ENCODE assay signal across 10 mouse cellular contexts in genomic region chr7:139300423-139300822, GRCm38 (mm10). TPM values are rescaled to one million over a fixed set of nuclear protein-coding genes. Genes with fewer than 3 reads are reported as not detected.
DNase-seq lines count a peak whose midpoint lies in the region; ATAC-seq lines count a peak whose summit lies in the region.
"Had no signal": no experiment of that assay in that cellular context is flagged by ENCODE, and none has a peak within 500 bp of the region (broad histone marks: within the 10 kb centered on the region; RNA-seq: fewer than 3 reads in every experiment).

No protein-coding gene starts in this region.

- no peak for ATAC-seq in frontal cortex, adult (ENCODE audit: low TSS enrichment)
- ATAC-seq in activated CD4-positive, CD25-positive, alpha-beta regulatory T cell, adult 4 months, result no peak

- DNase-seq in frontal cortex, postnatal 10 days (ENCODE audit: low spot score in 2 of 2), result peak; percentile 49 to 71
- DNase-seq in left cerebral cortex, adult 11 months (ENCODE audit: low spot score), result peak; percentile 70
- no peak for DNase-seq in left cerebral cortex, adult 18-20 months (ENCODE audit: low spot score in 2 of 2)
- DNase-seq in cerebellum, adult 9-11 months, result peak; percentile 94
- peak; percentile 48 for DNase-seq in right cerebral cortex, postnatal 4 days
- no peak for DNase-seq in thymus, postnatal 36 days
- DNase-seq: heart, adult 11 months; thymus, postnatal 4 days had no signal

RNA-seq across cellular contexts. Expression of gene Pwwp2b, which starts 52.1 kb away (rescaled TPM):
- total RNA-seq in left cerebral cortex, adult 18-20 months (2021), result 10 to 100 TPM; 14.1 to 15.1 TPM
- polyA plus RNA-seq in activated CD4-positive, CD25-positive, alpha-beta regulatory T cell, adult 4 months (2017; shearing (Covaris generic)), result 1 to 10 TPM; 2.3 to 2.9 TPM

Comparison
In these comparisons a context has a peak if more than half of its experiments do, and no peak if none do; other contexts are left out.
1. DNase-seq: peak in frontal cortex, postnatal 10 days (2 of 2), left cerebral cortex, adult 11 months (single experiment), cerebellum, adult 9-11 months (single experiment) and right cerebral cortex, postnatal 4 days (single experiment); none in left cerebral cortex, adult 18-20 months (0 of 2) and thymus, postnatal 36 days (0 of 2).